Mouse (Mus musculus) CH12.LX (cell line): ENCODE data around the gene Nfic.

Source experiments
- CTCF ChIP-seq, 2 experiments: IDR thresholded peaks in 1 of 2; conservative IDR thresholded peaks in 1 of 2; 2 replicates each; pipeline ENCODE4 v1.5.1; 2011 to 2012; ENCODE audit warnings: low read depth in 2 of 2, low read length in 2 of 2, improper control_type of control experiment in 1 of 2, inconsistent platforms in 1 of 2, mild to moderate bottlenecking in 1 of 2, moderate library complexity in 1 of 2
- EP300 ChIP-seq: IDR thresholded peaks from 2 replicates; pipeline ENCODE4 v1.6.1; 2011; ENCODE audit warnings: low read length, improper control_type of control experiment
- RAD21 ChIP-seq: IDR thresholded peaks from 2 replicates; pipeline ENCODE4 v1.6.1; 2011; ENCODE audit warnings: low read depth, mild to moderate bottlenecking, low read length, improper control_type of control experiment, moderate library complexity
- USF2 ChIP-seq: conservative IDR thresholded peaks from 2 replicates; pipeline ENCODE4 v1.6.1; 2011; ENCODE audit warnings: low read depth, low read length, improper control_type of control experiment

GRCm38 (mm10) chr10:81395127-81395526 lies 60.3 kb downstream of the Nfic start:
- TF ChIP-seq RAD21, result peak; percentile 81
- TF ChIP-seq USF2, result no peak
- no peak for TF ChIP-seq EP300
- peak; percentile 91 to 99 for TF ChIP-seq CTCF (conservative IDR thresholded peaks at IDR 0.05 in 1 of 2, IDR thresholded peaks at IDR 0.05 in 1 of 2; ENCODE audit: low read depth in 2 of 2, low read length in 2 of 2)
